Mouse (Mus musculus): ENCODE results near the gene Rps17.

DNA sequence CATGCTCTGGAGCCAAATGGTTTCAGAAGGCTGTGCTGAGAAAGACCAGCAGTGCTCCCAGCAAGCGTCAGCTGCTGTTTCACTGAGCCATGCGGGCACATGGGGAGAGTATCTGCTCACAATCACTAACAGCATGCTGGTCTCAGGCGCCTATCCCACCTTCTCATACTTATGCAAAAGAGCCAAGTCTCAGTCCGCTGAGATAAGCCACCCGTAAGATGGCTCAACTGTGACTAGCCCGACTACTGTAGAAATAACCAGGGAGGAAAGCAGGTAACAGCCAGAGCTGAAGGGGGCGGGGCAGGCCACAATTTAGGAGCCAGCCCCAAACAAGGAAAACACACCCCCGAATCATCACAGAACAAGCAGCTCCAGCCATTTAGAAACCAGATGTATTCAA, 1.7 kb downstream of the Rps17 start:
- no peak for TF ChIP-seq GATA1 (IDR thresholded peaks at IDR 0.05; ENCODE audit: low read length)
- TF ChIP-seq TAL1 (IDR thresholded peaks at IDR 0.05; ENCODE audit: low read length): no peak
